Mouse (Mus musculus) ES-Bruce4 (cell line): ENCODE measurements around the gene Epha6. TPM values are rescaled to one million over a fixed set of nuclear protein-coding genes. Genes with fewer than 3 reads are reported as not detected.

Source experiments
- H3K27ac ChIP-seq: 2 replicates; pipeline ENCODE4 v1.5.1; 2012; ENCODE audit warnings: low read length, inconsistent platforms; ENCODE audit not compliant: insufficient read depth
- H3K27me3 ChIP-seq: 2 replicates; pipeline ENCODE4 v1.6.1; 2012; ENCODE audit warnings: mild to moderate bottlenecking, low read length, inconsistent platforms; ENCODE audit not compliant: control insufficient read depth, poor library complexity, insufficient read depth, severe bottlenecking
- H3K36me3 ChIP-seq: 2 replicates; pipeline ENCODE4 v1.6.1; 2012; ENCODE audit warnings: inconsistent platforms, mild to moderate bottlenecking, low read length, moderate library complexity; ENCODE audit not compliant: control insufficient read depth, poor library complexity, insufficient read depth, severe bottlenecking
- H3K4me1 ChIP-seq: one replicate; pipeline ENCODE4 v1.8.1; 2011; ENCODE audit warnings: low read length; ENCODE audit not compliant: control insufficient read depth, insufficient read depth
- H3K4me3 ChIP-seq: 2 replicates; pipeline ENCODE4 v1.5.1; 2011; ENCODE audit warnings: low read depth, mild to moderate bottlenecking, low read length
- H3K9ac ChIP-seq: 2 replicates; pipeline ENCODE4 v1.6.1; 2012; ENCODE audit warnings: low read depth, mild to moderate bottlenecking, inconsistent platforms; ENCODE audit not compliant: poor library complexity, severe bottlenecking
- H3K9me3 ChIP-seq: replicated peaks from 2 replicates; pipeline ENCODE4 v1.6.1; 2012; ENCODE audit warnings: mild to moderate bottlenecking, low read length, inconsistent platforms; ENCODE audit not compliant: control insufficient read depth, poor library complexity, insufficient read depth, severe bottlenecking
- CTCF ChIP-seq: IDR thresholded peaks from one replicate; pipeline ENCODE4 v1.8.1; 2011; ENCODE audit warnings: low read depth, low read length
- EP300 ChIP-seq: IDR thresholded peaks from 2 replicates; pipeline ENCODE4 v1.6.1; 2011; ENCODE audit warnings: low read depth, low read length; ENCODE audit not compliant: insufficient read depth
- POLR2A ChIP-seq: IDR thresholded peaks from one replicate; pipeline ENCODE4 v1.8.1; 2011; ENCODE audit warnings: low read length; ENCODE audit not compliant: insufficient read depth
- polyA plus RNA-seq: library from polyadenylated mRNA; stranded (reverse); fragments of >200 nt; gene quantifications from 2 replicates; pipeline ENCODE4 v1.2.4, GENCODE M21; 2011; ENCODE audit warnings: low read depth; ENCODE audit not compliant: missing spikeins, insufficient read depth, insufficient read length

Epha6 gene
- polyA plus RNA-seq, 1 experiment, result not detected

- Histone ChIP-seq H3K36me3 (no peaks in the 10 kb centered on the region), H3K4me3 (no peak overlapping the region), H3K9me3 (no peaks in the 10 kb centered on the region), H3K9ac (no peak overlapping the region), H3K27me3 (no peaks in the 10 kb centered on the region), H3K27ac (no peak overlapping the region), H3K4me1 (no peaks in the 10 kb centered on the region)
- no peak for TF ChIP-seq EP300
- TF ChIP-seq POLR2A, result no peak
- no peak for TF ChIP-seq CTCF
Measured at GRCm38 (mm10) chr16:59666938-59667337, 938.4 kb downstream of the Epha6 start.

- Histone ChIP-seq H3K9ac (no peak overlapping the region), H3K36me3 (no peaks in the 10 kb centered on the region), H3K27me3 (no peaks in the 10 kb centered on the region), H3K4me3 (no peak overlapping the region), H3K4me1 (no peaks in the 10 kb centered on the region), H3K9me3 (no peaks in the 10 kb centered on the region), H3K27ac (no peak overlapping the region)
- TF ChIP-seq EP300, result no peak
- TF ChIP-seq CTCF, result no peak
- no peak for TF ChIP-seq POLR2A
Measured at GRCm38 (mm10) chr16:59643766-59644165, 961.6 kb downstream of the Epha6 start.

GRCm38 (mm10) chr16:59639985-59640384, 965.3 kb downstream of the Epha6 start:
- no peak for TF ChIP-seq CTCF
- Histone ChIP-seq H3K36me3 (no peaks in the 10 kb centered on the region), H3K4me3 (no peak overlapping the region), H3K27me3 (no peaks in the 10 kb centered on the region), H3K9me3 (no peaks in the 10 kb centered on the region), H3K27ac (no peak overlapping the region), H3K9ac (no peak overlapping the region), H3K4me1 (no peaks in the 10 kb centered on the region)

- peak within 1 kb of the TSS; percentile 80 for H3K4me3 ChIP-seq
- no peaks in the 10 kb centered on the region for H3K4me1 ChIP-seq
- H3K27me3 ChIP-seq, result no peaks in the 10 kb centered on the region
- TF ChIP-seq EP300, result no peak
- peak; percentile 38 for TF ChIP-seq POLR2A
- peak within 1 kb of the TSS; percentile 69 for H3K9ac ChIP-seq
- no peaks in the 10 kb centered on the region for H3K36me3 ChIP-seq
- H3K27ac ChIP-seq, result peak within 1 kb of the TSS; percentile 70
- no peaks in the 10 kb centered on the region for H3K9me3 ChIP-seq
Measured at GRCm38 (mm10) chr16:59639102-59639691, 966.1 kb downstream of the Epha6 start, which contains the start of gene Arl6. Arl6 (minus strand) TSS chr16:59639391.

- Histone ChIP-seq H3K4me3 (no peak overlapping the region), H3K4me1 (no peaks in the 10 kb centered on the region), H3K27me3 (no peaks in the 10 kb centered on the region), H3K9ac (no peak overlapping the region), H3K36me3 (no peaks in the 10 kb centered on the region; the same call in 1 of the 2 replicates), H3K9me3 (no peaks in the 10 kb centered on the region), H3K27ac (no peak overlapping the region)
- no peak for TF ChIP-seq CTCF
Measured at GRCm38 (mm10) chr16:59634598-59634997, 970.7 kb downstream of the Epha6 start.

GRCm38 (mm10) chr16:59621554-59621953, 983.8 kb downstream of the Epha6 start:
- H3K36me3 ChIP-seq, result no peaks in the 10 kb centered on the region
- no peak overlapping the region for H3K4me3 ChIP-seq
- H3K27me3 ChIP-seq, result no peaks in the 10 kb centered on the region
- H3K9me3 ChIP-seq, result no peaks in the 10 kb centered on the region
- no peak overlapping the region for H3K27ac ChIP-seq
- H3K9ac ChIP-seq, result no peak overlapping the region
- TF ChIP-seq POLR2A, result no peak
- no peak for TF ChIP-seq CTCF
- TF ChIP-seq EP300, result no peak
- H3K4me1 ChIP-seq, result no peaks in the 10 kb centered on the region
